Mouse (Mus musculus): ENCODE results near the gene Trim40. TPM values are rescaled to one million over a fixed set of nuclear protein-coding genes. Genes with fewer than 3 reads are reported as not detected.
A peak's percentile ranks its signal among the peaks of the same experiment; 100 is the strongest.
"Not testable (repeated sequence)": the region's sequence is repeated elsewhere in the genome, so short reads cannot be mapped to it uniquely, and the experiment has no call there.

Gene Trim40
- total RNA-seq, 1 experiment from 2014 or later, result not detected

DNA sequence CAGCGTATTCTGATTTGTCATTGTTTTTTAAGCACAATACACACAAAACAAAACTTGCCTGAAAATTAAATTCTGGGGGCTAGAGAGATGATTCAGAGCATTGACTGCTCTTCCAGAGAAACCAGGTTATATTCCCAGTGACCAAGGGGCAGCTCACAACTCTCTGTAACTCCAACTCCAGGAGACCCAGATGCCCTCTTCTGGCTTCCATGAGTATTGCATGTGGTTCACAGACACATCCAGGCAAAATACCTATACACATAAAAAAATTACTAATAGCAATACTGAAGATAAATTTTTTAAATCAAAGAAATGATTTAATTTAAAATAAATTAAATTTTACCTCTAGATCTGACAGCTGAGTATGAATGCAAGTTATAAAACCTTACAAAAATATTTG is 6.7 kb upstream of the Trim40 start:
- ATAC-seq (replicated peaks; ENCODE audit: low read depth, poor library complexity, severe bottlenecking), result 0 out of 2 replicates have a peak, but pooled peaks have one; percentile 41

DNA sequence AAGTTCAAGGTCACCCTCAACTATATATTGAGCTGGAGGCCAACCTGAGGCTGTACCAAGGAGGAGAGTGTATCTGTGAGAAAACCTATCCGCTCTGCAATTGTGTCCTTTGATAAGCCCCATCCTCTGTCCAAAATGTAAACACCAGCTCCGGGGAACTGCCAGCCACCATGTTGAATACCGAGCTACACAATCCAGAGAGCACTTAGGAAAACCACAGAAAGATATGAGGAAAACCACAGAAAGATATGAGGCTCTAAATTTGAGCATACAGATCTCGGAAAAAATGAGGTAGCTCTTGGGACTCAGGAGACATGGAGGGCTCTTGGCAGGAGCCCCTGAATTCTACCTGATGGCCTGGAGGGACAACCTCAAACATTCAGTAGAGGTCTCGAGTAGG is 3.5 kb upstream of the Trim40 start:
- peak; percentile 40 for ATAC-seq (replicated peaks; ENCODE audit: low read depth, poor library complexity, severe bottlenecking)

DNA sequence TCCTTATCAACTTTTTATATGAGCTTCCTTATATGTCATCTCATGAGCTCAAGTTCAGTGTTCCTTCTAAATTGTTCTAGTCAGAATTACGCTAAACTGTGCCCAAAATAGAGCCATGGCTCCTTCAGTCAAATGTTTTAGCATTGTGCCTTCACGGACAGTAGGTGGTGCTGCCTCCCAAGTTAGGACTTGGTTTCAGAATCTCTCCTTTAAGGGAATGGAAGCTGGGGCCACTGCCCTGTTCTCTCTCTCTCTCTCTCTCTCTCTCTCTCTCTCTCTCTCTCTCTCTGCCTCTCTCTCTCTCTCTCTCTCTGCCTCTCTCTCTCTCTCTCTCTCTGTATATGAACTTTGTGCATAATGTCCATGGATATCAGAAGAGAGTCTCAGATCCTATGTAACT is 2.4 kb upstream of the Trim40 start:
- ATAC-seq (replicated peaks; ENCODE audit: low read depth, poor library complexity, severe bottlenecking), result peak; percentile 86

DNA sequence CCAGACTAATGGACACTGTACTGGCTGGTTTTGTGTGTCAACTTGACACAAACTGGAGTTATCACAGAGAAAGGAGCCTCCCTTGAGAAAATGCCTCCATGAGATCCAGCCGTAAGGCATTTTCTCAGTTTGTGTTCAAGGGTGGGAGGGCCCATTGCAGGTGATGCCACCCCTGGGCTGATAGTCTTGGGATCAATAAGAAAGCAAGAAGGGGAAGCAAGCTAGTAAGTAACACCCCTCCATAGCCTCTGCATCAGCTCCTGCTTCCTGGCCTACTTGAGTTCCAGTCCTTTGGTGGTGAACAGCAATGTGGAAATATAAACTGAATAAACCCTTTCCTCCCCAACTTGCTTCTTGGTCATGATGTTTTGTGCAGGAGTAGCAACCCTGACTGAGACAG is 1.6 kb upstream of the Trim40 start:
- not testable (repeated sequence) for ATAC-seq (replicated peaks; ENCODE audit: low read depth, poor library complexity, severe bottlenecking)

DNA sequence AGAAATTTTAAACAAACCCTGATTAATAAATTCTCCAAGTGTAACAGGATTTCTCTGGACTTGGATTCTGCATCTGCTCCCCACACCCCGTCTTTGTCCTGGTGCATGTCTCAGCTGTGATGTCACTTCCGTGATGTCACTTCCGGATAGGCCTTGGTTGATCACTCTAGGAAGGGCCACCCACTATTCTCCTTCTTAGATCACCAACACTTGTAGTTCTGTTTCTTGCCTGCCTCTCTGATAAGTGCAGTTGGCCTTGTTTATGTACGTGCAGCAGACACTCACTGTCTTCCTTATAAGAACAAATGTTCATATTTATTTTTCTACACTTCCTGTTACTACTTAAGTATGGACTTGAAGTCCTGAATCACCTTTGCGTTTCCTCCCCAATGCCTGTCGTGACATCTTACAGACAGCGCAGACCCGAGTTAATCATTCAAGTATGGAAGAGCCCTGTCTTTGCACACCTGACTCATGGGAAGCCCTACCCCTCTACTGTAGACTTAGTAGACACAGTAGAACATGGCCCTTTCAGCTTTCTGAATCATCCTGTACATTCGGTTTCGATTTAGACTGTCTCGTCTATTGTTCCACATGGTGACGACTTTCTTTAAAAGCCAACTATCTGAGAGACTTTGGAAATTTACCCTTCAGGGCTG is 4.7 kb downstream of the Trim40 start:
- ATAC-seq (replicated peaks; ENCODE audit: low read depth, poor library complexity, severe bottlenecking), result no peak

DNA sequence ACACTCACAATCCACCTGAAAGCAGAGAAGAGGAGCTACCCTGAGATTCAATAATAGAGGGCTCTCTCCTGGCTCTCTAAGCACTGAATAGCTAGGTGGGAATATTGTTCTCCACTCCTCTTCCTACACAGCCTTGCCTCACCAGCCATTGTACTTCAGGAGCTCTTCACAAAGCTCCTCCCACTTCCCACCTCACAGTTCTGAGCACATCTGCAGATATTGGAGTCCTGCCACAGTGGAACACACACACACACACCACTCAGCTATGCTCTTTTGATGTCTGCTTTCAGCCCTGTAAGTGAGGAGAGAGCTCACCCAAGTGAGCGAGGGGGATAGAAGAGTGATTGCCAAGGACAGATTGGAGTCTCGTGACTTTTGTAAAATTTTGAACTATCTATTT is 6.6 kb downstream of the Trim40 start:
- ATAC-seq (replicated peaks; ENCODE audit: low read depth, poor library complexity, severe bottlenecking), result no peak

DNA sequence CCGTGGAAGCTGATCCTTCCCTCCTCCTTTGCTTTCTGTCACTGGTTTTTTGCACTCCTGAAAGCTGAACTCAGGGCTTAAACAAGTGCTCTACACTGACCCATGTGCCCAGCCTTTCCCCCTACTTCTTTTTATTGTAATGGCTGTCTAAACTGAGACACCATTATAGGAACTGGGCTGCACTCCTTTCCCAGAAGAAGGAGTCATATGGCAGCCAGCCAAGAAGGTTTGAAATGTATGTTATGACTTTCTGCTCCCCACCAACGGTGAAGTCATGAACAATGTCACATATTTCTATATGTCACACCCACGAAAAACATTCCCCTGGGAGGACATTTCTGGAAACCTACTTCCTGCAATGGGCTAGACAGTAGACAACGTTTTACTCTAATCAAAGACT is 15.3 kb downstream of the Trim40 start:
- no peak for ATAC-seq (replicated peaks; ENCODE audit: low read depth, poor library complexity, severe bottlenecking)

DNA sequence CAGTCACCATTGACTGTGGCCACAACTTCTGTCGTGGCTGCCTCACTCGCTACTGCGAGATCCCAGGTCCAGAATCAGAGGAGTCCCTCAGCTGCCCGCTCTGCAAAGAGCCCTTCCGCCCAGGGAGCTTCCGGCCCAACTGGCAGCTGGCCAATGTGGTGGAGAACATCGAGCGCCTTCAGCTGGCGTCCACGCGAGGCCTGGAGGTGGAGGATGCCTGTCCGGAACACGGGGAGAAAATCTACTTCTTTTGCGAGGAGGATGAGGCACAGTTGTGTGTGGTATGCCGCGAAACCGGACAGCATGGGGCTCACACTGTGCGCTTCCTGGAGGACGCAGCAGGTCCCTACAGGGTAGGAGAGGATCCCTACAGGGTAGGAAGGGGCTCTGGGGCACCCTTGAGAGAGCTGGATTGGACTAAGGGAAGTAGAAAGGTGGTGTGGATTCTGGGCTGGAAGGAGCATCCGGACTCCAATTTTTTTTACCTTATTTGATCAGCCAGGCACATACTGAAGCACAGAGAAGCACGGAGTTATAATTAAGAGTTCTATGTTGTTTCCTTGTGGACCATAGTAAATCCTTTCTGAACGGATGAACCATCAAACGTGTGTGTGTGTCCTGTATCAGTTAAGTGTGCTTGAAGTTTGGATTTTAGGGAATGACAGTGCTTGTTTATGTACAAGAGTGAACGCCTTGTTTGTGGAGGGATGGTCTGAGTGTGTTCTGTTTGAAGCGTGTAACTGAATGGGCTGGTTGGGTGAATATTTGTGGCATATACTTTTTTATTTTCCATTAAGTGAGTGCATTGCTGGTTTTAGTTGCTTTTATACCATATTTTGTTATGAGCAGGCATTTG is 19.7 kb downstream of the Trim40 start:
- ATAC-seq (replicated peaks; ENCODE audit: low read depth, poor library complexity, severe bottlenecking), result no peak

DNA sequence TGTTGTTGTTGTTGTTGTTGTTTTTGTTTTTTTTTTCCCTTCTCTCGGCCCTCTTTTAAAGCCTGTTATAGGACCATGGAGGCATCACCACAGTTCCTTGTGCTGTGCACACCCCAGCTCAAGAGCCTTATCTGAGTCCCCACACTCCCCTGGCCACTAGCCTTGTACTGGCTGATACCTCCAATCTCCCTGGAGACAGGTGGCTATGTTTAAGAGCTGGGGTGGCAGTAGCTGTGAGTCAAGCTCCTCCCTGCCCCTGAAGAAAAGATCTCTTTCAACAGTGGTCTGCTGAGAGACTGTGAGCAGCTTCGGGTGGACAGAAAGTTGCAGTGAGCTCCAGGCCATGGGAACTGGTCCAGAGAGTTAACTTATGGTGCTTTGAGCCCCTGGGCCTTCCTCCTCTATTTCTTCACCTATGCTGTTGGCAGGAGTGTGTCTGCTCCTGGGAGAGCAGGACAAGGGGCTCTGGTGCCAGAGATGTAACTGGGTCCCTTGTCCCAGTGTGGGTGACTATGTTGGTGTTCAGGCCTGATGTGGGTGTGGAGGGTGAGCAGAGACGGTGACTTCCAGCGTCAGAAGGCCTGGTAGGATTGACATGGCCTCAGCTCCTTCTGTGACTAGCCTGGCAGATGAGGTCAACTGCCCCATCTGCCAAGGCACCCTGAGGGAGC is 20.5 kb downstream of the Trim40 start, which contains the start of gene Trim10:
Gene Trim10 (plus strand): TSS at position 291 of the 671 bp plus-strand sequence.
- ATAC-seq (replicated peaks; ENCODE audit: low read depth, poor library complexity, severe bottlenecking), result peak; percentile 96

DNA sequence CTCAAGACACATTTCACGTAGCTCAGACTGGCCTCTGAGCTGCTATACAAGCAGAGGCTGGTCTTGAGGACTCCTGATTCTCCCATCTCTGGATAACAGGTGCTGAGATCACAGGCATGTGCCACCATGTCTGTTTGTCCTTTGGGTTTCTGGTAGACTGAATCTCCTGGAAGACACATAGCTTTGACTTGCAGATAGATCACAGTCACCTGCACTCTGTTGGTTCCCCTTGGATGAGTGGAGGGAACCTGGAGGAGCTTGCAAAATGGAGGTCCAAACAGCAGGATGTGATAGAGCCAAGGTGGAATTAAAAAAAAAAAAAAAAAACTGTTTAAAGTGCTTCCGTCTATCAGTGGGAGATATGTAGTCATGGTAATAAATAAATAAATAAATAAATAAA is 21.1 kb downstream of the Trim40 start:
- ATAC-seq (replicated peaks; ENCODE audit: low read depth, poor library complexity, severe bottlenecking), result no peak

DNA sequence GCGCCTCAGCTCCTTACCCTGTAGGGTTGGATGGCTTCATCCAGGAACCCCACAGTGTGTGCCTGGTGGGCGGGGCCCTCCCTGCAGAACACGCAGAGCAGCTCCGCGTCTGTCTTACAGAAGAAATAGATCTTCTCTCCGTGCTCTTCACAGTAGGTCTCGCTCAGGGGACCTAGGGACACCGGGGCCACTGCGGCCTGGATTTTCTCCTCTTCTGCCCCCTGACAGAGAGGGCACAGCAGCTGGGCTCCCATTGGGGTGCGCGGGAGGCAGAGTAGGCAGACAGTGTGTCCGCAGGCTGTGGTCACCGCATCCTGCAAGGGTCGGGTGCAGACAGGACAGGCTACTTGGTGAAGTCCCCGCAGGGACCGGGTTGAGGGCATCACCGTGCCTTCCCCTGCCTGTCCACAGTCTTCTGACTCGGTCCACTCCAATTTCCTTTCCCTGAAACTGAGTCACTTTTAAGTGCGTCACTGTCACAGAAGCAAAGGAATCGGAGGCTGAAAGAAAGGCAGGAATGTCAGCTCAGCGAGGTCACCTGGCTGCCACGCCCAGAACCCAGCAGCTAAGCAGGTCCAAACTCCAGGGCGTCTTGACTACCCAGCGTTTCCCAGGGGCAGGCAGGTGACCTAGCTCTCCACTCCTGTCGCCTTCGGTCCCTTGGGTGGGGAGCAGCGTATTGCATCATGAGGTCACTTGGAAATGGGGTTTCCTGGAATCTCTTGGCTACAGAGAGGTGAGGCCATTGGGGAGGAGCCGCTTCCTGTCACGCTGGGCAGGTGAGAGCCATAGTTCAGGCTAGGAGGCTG is 23.0 kb downstream of the Trim40 start, which contains the start of gene Trim15:
Gene Trim15 (minus strand): TSS at position 492 of the 809 bp plus-strand sequence.
- 0 out of 2 replicates have a peak, but pooled peaks have one; percentile 15 for ATAC-seq (replicated peaks; ENCODE audit: low read depth, poor library complexity, severe bottlenecking)

DNA sequence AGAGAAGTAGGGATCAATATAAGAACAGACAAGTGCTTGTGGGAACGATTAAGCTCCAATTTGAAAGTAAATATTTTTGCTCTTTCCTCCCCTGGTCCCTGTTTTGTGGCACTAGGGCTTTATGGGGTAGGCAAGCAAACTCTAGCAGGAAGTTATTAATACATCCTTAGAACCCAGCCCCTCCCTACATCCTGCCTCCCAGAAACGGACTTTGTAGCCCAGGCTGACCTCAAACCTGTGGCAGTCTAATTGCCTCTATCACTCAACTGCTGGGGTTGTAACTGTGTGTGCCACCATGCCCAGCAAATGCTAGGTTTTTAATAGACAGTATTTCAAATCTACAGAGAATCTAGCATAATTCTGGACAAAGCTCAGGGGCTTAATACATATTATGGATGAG is 28.2 kb downstream of the Trim40 start:
- ATAC-seq (replicated peaks; ENCODE audit: low read depth, poor library complexity, severe bottlenecking), result no peak

DNA sequence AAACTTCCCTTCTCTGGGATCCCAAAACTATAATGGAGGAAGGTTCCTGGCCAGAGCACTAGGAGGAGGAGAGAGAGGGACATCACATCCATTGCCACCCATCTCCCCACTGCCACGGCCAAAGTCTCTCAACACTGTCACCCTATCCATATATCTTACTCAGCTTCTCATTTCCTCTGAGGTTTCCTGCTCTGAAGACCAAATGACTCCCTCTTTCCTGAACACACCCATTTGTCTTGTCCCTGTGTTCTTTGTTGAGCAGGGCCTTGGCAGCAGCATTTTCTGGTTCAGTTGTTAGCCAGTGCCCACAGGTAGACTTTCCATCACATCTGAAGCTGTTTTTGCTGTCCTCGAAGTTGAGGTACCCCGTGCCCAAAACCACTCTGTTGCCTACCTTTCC is 31.7 kb downstream of the Trim40 start:
- ATAC-seq (replicated peaks; ENCODE audit: low read depth, poor library complexity, severe bottlenecking), result peak; percentile 77

DNA sequence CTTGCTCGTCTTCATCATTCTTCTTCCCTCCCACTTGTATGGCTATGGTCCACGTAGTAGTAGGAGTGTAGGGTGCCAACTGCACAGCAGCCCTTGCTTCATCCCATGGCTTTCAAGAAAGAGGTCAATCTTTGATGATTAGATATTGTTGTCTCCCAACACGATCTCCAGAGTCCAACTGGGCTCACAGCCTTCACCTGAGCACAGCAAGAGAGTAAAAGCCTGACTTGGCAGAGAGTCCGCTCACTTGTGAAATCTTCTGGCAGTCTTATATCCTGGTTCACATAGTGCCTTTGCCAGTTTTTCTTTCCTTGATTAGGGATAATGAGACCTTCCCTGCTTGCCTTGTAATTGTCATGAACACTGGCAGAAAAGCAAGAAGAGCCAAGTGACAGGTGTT is 33.7 kb downstream of the Trim40 start:
- ATAC-seq (replicated peaks; ENCODE audit: low read depth, poor library complexity, severe bottlenecking), result no peak

DNA sequence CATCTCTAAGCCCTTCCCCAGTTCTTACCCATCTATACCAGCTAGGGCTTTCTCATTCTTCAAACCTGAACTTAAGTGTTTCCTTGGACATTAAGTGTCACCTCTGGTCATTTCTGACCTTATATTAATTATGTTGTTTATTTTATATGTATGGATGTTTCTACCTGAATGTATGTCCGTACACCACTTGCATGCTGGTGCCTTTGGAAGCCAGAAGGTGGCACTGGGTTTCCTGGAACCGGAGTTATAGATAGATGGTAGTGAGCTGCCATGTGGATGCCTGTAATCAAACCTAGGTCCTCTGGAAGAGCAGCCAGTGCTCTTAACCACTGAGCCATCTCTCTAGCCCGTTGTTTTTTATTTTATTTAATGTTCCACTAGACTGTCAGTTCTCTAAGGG is 34.4 kb downstream of the Trim40 start:
- no peak for ATAC-seq (replicated peaks; ENCODE audit: low read depth, poor library complexity, severe bottlenecking)

DNA sequence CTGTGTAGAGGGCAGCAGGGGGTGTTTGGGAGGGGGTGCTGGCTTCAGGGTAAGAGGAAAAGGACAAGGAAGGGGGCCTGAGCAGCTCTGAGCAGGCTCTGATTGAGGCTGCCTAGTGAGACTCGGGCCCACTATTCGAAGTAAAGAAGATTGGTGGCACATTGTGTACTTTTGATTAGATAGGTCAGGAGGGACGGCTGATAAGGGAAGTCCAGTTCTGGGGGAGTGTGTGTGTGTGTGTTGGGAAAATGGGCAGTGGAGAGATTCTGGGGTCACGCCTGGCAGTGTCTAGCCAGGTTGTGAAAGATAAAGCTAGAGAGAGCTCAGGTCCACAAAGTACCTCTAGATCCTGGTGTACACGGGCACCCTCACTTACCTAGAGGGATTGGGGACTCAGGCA is 38.3 kb downstream of the Trim40 start:
- ATAC-seq (replicated peaks; ENCODE audit: low read depth, poor library complexity, severe bottlenecking), result no peak

DNA sequence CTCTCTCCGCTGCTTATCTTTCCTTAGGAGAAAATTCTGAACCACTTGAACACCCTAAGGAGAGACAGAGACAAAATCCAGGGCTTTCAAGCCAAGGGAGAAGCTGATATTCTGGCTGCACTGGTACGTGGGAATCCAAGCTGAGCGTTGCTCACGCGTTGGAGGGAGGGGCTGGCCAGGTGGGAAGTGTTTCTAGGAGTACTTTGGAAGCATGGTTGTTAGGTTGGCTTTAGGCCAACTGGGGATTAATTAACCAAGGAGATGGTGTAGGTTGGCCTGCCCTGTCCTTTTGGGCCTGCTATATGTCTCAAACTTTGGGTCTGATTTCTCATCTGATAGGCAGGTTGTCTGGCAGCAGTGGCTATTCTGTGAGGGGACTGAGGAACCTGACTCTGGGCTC is 38.7 kb downstream of the Trim40 start:
- ATAC-seq (replicated peaks; ENCODE audit: low read depth, poor library complexity, severe bottlenecking), result no peak

DNA sequence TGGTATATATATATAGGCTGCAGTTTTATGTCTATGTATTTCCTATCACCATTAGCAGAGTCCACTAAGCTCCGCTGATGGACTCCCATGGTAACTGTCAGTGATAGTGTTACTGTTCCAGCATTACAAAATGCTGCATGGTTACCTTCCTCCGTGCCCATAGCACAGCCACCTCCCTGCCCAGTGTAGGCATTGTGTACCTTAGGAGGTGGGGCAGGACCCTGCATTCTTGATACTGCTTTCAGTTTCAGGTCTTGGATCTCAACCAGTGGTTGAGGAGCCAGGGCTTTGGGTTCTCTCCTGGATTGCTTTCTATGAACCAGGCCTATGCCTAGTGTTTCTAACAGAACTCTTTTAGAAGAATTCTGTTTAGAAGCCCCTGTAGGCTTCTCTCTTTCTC is 39.9 kb downstream of the Trim40 start:
- ATAC-seq (replicated peaks; ENCODE audit: low read depth, poor library complexity, severe bottlenecking), result no peak

DNA sequence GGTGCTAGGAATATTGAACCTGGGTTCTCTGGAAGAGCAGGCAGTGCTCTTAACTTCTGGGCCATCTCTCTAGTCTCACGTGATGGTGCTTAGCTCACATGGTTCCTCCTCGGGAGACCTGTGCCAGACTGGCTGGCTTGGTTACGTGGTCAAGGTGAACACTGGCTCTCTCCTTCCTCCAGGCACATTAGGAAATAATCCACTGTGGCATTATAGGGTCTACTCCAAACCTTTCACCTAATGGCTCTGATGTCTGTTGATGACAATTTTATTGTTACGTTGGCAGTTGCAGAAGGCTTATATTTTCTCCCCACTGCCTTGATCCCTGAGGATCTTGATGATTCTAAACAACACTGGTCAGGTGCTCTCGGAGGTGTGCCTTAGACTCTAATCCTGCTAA is 41.0 kb downstream of the Trim40 start:
- ATAC-seq (replicated peaks; ENCODE audit: low read depth, poor library complexity, severe bottlenecking), result no peak

DNA sequence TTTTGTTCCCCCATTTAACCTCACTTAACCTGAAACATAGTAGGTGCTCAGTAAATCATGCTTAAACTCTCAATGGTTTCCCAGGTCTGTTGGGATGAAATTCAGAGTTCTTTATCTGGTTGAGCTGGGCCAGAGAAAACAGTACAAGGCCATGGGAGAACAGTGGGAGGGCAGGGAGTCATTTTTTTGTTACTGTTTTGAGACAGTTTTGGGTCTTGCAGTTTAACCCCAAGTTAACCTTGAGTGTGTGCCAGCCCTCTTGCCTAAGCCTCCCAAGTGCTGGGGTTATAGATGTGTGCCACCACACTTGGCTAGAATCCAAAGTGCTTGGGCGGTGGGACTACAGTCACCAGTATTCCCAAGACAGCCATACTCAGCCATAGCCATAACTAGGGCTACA is 45.2 kb downstream of the Trim40 start:
- no peak for ATAC-seq (replicated peaks; ENCODE audit: low read depth, poor library complexity, severe bottlenecking)

Measured in common myeloid progenitor, adult 5-6 weeks (primary cell).